Mouse (Mus musculus): ENCODE data around the gene Rbfox1. TPM values are rescaled to one million over a fixed set of nuclear protein-coding genes. Genes with fewer than 3 reads are reported as not detected.
A peak's percentile ranks its signal among the peaks of the same experiment; 100 is the strongest.

The Rbfox1 gene
- total RNA-seq, 2 experiments from 2014 or later: 315 to 328 TPM

- DNase-seq (ENCODE audit: low spot score in 2 of 2): no peak
- intact Hi-C loops (cut with DNase I): no loop called here
Observed at GRCm38 (mm10) chr16:6716214-6716911, 831.2 kb downstream of the Rbfox1 start.

DNA sequence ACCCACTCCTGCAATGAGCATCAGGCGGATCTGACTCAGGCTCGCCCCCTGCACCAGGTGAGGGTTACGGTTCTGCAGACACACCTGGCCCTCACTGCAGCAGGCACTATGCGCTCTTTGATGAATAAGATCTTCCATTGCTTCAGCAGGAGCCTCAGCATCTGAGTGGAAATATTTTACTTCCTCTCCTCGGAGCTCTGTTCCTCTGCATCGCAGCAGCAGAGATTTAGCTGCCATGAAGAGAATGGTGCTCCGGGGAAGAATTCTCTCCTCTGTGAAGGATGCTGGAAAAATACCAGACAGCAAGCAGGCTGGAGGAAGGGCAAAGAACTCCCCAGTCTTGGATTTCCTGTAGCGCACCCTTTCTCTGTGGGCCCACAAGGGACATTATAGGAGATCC lies 833.9 kb downstream of the Rbfox1 start:
- intact Hi-C loops (cut with DNase I): no loop called here
- no peak for DNase-seq (ENCODE audit: low spot score in 2 of 2)

- peak in 1 of 2 experiments; percentile 22 for DNase-seq (ENCODE audit: low spot score in 2 of 2)
- intact Hi-C loops (cut with DNase I): no loop called here
Observed at GRCm38 (mm10) chr16:6732646-6733045, 847.5 kb downstream of the Rbfox1 start.

DNA sequence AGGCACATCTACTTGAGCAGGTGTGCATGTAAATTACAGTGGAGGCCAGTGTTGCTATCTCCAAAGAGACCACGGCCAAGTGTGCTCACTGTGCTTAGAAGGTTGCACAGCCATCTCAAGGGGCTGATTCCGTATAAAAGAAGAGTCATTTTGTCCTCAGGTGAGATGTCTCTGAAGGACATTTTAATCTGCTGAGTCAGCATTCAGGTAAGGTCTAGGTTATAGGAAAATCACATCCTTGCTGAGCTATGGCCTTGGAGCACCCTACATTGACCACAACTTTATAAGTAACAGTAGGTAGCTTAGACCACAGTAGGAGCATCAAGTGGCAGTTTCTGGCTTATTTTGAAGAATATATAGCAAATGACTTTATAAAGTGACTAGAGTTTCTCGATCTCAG lies 848.3 kb downstream of the Rbfox1 start:
- DNase-seq (ENCODE audit: low spot score in 2 of 2): no peak

GRCm38 (mm10) chr16:6736566-6736965 lies 851.4 kb downstream of the Rbfox1 start:
- intact Hi-C loops (cut with DNase I): no loop called here
- peak; percentile 38 to 56 for DNase-seq (ENCODE audit: low spot score in 2 of 2)

More for the DNA sequence above, 848.3 kb downstream of the Rbfox1 start:
- intact Hi-C loops (cut with DNase I): no loop called here

- intact Hi-C loops (cut with DNase I): no loop called here
Observed at GRCm38 (mm10) chr16:6736998-6737397, 851.8 kb downstream of the Rbfox1 start.

GRCm38 (mm10) chr16:6746116-6746515 lies 861.0 kb downstream of the Rbfox1 start:
- intact Hi-C loops (cut with DNase I): no loop called here
- peak; percentile 26 to 33 for DNase-seq (ENCODE audit: low spot score in 2 of 2)

More at GRCm38 (mm10) chr16:6736998-6737397, 851.8 kb downstream of the Rbfox1 start:
- DNase-seq (ENCODE audit: low spot score in 2 of 2): no peak

DNA sequence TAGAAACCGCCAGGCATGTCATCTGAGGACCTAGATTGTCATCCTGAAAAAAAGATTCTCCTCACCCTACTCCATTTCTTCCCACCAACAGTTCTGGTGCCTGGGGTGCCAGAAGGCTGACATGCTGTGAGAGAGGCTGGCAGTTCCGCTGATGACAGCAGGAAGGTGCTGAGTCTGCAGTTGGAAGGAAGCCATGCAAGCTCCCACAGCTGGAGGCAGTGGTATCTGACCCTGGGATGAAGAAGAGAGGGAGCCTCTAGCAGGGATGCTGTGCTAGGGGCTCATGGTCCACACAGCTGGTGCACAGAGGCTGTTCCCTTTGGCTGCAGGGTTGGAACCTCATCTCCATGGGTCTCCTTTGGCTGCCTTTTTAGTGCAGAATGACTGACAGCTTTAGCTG lies 865.3 kb downstream of the Rbfox1 start:
- intact Hi-C loops (cut with DNase I): no loop called here
- no peak for DNase-seq (ENCODE audit: low spot score in 2 of 2)

GRCm38 (mm10) chr16:6754847-6755246 lies 869.7 kb downstream of the Rbfox1 start:
- intact Hi-C loops (cut with DNase I): no loop called here
- peak; percentile 64 to 90 for DNase-seq (ENCODE audit: low spot score in 2 of 2)

- intact Hi-C loops (cut with DNase I): no loop called here
- no peak for DNase-seq (ENCODE audit: low spot score in 2 of 2)
Observed at GRCm38 (mm10) chr16:6769495-6770237, 884.5 kb downstream of the Rbfox1 start.

- no peak for DNase-seq (ENCODE audit: low spot score in 2 of 2)
- intact Hi-C loops (cut with DNase I): no loop called here
Observed at GRCm38 (mm10) chr16:6777506-6778185, 892.5 kb downstream of the Rbfox1 start.

- DNase-seq (ENCODE audit: low spot score in 2 of 2): peak in 1 of 2 experiments; percentile 10
- intact Hi-C loops (cut with DNase I): no loop called here
Observed at GRCm38 (mm10) chr16:6784144-6784543, 899.0 kb downstream of the Rbfox1 start.

GRCm38 (mm10) chr16:6785026-6785425 lies 899.9 kb downstream of the Rbfox1 start:
- no peak for DNase-seq (ENCODE audit: low spot score in 2 of 2)
- intact Hi-C loops (cut with DNase I): no loop called here

DNA sequence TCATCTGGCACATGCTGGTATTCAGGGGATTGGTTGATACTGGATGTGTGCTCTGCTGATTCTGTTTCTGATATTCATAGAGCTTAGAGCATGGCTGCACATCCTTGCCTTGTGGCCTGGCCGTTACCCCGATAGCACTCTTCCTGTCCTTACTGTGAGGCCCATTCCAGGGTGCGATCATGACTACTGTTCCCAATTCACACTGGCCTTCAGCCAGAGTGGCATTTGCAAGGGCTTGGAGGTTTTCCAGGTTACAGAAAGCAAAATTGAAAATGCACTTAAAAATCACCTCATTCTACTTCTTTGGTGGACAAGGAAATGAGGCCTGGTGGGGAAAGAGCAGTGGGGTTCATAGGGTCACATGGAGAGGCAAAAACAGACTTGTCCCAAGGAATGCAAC lies 906.1 kb downstream of the Rbfox1 start:
- DNase-seq (ENCODE audit: low spot score in 2 of 2): no peak
- intact Hi-C loops (cut with DNase I): no loop called here

DNA sequence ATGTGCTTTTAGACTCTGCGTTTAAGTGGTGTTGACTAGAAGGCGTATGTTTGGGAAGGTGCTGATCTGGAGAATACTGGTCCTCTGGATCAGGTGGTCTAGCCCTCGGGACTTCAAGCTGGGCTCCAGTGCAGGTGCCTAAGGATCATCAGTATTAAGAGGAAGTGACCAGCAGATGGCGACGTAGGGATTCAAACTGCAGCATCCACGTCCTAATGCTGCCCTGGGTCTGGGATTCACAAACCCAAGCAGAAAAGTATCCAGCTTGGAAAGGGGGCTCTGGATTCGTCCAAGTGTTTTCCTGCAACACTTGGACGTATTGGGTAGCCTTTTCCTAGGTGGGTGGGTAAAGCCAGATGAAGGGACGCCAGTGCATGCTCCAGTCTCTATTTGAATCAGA lies 906.5 kb downstream of the Rbfox1 start:
- intact Hi-C loops (cut with DNase I): no loop called here
- DNase-seq (ENCODE audit: low spot score in 2 of 2): peak; percentile 55 to 75

GRCm38 (mm10) chr16:6806246-6806645 lies 921.1 kb downstream of the Rbfox1 start:
- intact Hi-C loops (cut with DNase I): no loop called here
- DNase-seq (ENCODE audit: low spot score in 2 of 2): no peak

- intact Hi-C loops (cut with DNase I): no loop called here
- no peak for DNase-seq (ENCODE audit: low spot score in 2 of 2)
Observed at GRCm38 (mm10) chr16:6807835-6808234, 922.7 kb downstream of the Rbfox1 start.

DNA sequence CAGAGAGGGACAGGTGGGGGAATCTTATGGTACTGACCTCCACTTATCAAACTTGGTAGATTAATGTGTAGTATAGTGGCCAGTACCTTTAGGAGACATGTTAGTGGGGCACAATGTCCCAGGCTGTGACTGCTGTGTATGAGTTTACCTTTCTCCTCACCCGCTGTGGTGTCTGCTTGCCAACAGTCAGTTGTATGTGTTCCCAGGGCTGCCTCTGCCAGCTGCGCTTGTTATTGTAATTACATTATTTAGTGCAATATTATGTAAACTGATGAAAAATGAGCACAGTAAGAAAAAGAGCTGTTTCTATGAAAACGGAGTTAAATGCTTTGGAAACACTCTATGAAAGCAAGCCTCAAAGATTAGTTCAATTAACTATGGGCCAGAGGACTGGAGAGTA lies 928.7 kb downstream of the Rbfox1 start:
- intact Hi-C loops (cut with DNase I): no loop called here
- no peak for DNase-seq (ENCODE audit: low spot score in 2 of 2)

DNA sequence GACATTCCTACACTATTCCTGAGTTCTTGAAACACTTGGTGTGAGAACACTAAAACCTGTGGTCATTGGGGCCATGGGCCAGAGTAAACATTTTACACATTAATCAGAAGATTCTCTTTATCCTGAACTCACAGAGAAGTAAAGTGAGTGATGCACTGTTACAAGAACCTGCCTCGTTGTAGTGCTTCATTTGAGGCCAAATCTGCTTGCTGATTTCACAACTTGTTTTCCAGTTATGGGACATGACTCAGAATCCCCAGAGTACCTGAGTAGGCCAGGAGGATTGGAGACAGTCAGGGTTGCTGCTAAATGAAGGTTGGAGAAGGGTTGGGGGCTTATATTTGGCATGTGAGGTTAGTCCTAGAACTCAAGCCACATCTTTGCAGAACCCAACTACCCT lies 936.6 kb downstream of the Rbfox1 start:
- DNase-seq (ENCODE audit: low spot score in 2 of 2): no peak
- intact Hi-C loops (cut with DNase I): no loop called here

- intact Hi-C loops (cut with DNase I): no loop called here
Observed at GRCm38 (mm10) chr16:6829892-6830524, 944.9 kb downstream of the Rbfox1 start.

More at GRCm38 (mm10) chr16:6829892-6830524, 944.9 kb downstream of the Rbfox1 start:
- no peak for DNase-seq (ENCODE audit: low spot score in 2 of 2)

Measured in left cerebral cortex, postnatal 14 days (tissue).